Mouse (Mus musculus) hindlimb bud, embryonic 11.5 days (tissue): ENCODE results near the gene Lpcat3.
A peak's percentile ranks its signal among the peaks of the same experiment; 100 is the strongest.

Experiments used
- DNase-seq: peaks from one replicate; pipeline ENCODE4 v3.0.0-alpha.2; 2012; ENCODE audit warnings: low read depth, low spot score; ENCODE audit errors: extremely low spot score

Gene Lpcat3

DNA sequence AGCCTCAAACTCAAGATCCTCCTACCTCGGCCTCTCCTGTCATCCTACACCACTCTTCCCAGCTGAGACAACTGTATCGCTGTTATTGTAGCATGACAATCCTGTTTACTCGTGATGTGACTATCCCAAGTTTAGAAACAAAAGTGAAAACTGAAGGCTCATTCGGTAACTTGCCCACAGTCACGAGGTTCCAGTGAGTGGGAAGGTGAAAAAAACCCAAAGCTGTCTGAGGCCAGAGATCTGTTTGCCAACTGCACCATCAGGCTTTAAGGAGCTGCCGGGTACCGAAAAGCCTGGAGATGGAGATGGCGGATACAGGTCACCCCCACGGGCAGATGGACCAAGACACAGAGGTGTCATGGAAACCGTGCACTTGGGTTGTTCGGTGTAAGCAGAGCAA, 74.2 kb downstream of the Lpcat3 start:
- DNase-seq, result no peak

DNA sequence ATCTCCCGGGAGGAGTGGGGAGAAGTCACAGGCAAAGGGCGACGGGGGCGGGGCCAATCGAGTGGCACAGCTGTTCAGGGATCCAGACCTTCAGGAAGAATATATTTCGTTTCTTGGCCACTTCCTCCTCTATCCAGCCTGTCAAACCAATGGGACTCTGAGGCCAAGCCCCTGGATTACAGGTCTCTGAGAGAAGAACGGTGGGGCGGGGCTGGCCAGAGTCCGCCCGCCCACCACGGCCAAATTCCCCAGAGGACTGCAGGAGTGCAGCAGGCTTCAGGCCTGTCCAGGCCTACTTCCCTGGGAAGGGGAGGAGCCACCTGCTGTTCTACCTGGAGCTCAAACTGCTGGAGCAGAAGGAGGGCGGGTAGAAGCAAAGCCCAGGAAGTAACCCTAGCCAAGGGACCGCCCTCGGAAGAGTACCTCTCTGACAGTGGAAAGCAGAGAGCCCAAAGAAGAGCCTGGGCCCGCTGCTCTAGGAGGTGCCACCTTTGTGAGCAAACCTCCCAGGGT, 75.7 kb downstream of the Lpcat3 start, which contains the start of gene Ptpn6:
Gene Ptpn6 (minus strand): TSS at position 204 of the 513 bp plus-strand sequence.
- no peak for DNase-seq

DNA sequence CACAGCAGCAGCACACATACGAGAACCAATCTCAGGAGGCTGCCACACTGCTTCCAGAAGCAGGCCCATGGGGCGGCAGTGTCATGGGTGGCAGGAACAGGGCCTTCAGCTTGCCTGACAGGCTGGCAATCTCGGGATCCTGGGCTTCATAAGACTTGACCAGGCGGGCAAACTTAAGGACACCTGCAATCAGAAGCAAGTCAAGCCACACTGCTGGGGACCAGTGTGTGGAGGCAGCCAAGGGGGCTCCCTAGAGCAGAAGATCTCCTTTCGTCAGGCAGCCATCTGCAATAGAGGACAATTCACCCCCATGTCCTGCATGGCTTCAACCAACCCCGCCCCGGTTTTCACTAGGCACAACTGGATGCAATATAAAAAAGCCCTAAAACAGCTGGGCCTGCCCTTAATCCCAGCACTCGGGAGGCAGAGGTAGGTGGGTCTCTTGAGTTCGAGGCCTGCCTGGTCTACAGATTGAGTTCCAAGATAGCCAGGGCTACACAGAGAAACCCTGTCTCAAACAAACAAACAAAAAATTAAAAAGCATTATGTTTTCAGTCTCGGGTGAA, 76.5 kb downstream of the Lpcat3 start:
- DNase-seq, result no peak

DNA sequence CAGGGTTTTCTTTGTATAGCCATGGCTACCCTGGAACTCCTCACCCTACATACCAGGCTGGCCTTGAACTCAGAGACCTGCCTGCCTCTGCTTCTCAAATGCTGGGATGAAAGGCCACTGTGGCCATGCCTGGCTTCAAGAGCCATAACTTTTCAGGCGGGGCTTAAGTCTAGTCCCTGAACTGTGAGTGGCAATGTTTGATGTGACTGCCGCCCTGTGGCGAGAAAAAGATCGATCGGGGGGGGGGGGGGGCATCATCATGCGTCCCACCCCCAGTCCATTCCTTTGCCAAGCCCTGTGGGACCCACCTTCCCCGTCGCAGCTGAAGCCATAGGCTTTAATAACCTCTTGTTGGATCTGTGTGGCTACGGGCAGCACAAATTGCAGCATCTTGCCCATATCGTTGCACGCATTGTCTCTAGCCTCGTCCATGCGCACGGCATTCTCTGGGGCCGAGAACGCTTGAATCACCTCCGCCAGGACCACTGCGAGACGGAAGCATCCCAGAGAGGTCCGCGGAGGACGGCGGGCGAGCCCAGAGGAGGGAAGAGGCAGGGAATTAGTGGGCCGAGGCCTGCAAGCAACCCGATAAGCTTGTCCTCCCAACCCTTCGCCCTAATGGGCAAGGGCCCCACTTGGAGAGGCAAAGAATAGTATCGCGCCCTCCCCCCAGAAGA, 77.5 kb downstream of the Lpcat3 start:
- DNase-seq, result no peak

DNA sequence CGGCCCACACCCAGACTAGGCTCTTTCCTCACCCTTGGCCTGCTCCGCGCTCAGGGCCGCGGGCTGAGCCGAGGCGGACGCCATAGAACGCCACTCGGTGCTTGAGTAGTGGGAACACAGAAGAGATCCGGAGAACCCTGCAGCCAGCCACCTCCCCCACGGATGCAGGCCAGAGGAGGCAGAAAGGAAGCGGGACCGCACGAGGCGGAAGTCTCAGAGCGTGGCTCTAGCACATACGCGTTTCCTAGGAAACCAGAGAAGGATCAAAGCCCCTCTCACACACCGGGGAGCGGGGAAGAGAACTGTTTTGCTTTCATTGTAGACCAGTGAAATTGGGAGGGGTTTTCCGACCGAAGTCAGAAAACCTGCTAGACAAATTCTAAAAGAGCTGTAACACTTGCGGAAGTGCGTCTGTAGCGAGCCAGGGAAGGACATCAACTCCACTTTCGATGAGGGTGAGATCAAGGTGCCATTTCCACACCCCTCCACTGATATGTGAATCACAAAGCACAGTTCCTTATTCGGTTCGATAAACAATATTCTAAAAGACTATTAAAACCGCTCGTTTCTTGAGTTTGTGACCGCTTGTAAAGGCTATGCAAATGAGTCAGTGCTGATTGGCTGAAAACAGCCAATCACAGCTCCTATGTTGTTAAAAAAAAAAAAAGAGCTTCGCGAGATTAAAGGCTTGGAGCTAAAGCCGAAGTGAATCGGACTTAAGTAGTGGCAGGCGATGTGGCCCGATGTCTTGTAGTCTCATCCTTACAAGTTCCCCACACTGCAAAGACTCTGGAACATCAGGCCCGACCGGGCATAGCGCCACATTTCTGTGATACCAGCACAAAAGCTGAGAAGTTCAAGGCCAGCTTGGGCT, 78.3 kb downstream of the Lpcat3 start, which contains the start of gene Grcc10:
Gene Grcc10 (minus strand): TSS at position 487 of the 874 bp plus-strand sequence.
- peak; percentile 96 for DNase-seq

DNA sequence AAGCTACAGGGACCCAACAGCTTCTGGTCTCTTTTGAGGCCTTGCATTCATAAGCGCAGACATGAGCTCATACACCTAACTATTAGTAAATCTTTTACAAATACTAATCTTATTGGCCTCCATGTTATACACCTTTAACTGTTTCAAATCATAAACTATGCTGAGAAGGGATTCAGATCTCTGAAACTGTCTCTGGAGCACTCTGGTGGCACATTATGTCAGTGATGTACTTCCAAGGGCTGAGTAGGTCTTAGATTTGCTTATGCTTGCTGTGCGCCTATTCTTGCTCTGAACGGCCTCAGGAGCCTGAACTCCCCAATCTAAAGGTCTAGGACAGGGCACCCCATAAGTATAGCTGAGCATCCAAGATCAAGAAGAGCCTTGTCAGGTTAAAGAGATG, 79.0 kb downstream of the Lpcat3 start:
- DNase-seq, result no peak

DNA sequence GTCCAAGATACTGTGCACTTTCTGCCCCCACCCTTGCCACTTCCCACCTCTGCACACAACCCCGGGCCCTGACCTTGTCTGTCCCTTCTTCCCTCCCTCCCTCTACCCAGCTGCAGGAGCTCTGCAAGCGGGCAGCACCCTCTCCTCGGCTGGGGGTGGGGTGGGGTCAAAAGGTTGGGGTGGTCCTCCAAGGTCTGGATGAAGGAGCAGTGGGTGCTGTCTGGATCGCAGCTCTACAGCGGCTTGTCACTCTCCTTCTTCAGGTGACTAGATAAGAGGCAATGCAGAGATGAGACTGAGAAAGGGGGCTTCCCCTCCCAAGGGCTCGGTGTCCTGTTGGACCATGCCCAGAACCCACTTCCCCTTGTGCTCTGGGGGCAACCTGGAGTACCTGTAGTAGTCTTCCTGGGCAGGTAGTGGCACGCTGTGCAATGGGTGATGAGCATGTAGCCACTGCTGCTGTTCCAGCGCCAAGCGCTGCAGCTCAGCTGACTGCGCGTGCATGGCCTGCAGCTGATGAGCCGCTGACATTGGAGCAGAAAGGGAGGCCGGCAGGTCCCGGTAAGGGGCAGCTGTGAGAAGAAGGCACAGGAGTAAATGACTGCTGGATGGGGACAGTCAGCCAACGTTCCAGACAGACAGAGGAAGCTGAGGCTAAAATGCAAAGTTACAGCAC, 80.2 kb downstream of the Lpcat3 start:
- DNase-seq, result no peak

DNA sequence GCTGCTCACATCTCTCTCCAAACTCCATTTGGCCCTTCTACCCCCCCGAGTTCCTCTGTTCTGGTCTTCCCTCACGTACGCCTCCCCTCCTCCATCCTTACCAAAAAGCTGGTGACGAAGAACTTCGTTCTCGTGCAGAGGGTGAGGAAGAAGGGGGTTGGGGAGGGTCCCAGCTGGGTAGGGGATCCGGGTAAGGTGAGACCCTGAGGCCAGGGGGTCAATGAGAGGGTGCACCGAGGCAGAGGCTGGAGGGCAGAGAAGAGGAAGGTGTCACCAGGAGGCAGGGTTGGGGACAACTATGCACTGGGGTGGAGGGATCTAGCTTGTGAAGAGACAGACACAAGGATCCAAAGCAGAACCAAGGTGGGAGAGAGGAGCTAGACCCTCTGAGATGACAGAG, 80.8 kb downstream of the Lpcat3 start:
- DNase-seq, result no peak

DNA sequence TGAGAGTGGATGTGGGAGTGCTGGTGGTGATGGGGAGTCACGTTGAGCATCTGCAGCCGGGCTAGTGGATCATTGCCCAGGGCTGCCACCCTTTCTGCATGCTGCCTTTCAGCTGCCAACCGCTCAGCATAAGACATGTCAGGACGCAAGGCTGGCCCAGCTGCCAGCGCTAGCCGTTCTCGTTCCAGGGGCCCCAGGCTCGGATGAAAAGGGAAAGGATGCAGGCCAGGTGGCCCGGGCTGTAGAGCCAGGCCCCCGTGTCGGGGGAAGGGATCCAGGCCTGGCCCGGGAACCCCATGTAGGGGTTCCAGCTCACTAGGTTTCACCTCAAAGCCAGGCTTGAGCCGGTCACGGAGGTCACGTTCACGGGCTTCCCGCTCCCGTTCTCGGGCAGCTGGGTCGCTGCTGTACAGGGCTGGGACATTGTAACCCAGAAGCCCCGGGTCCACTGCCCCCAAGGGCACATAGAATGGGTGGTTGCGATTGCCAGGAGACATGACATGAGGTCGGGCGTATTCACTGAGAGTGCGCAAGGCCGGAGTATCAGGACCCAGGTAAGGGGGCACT, 82.0 kb downstream of the Lpcat3 start:
- DNase-seq, result no peak

DNA sequence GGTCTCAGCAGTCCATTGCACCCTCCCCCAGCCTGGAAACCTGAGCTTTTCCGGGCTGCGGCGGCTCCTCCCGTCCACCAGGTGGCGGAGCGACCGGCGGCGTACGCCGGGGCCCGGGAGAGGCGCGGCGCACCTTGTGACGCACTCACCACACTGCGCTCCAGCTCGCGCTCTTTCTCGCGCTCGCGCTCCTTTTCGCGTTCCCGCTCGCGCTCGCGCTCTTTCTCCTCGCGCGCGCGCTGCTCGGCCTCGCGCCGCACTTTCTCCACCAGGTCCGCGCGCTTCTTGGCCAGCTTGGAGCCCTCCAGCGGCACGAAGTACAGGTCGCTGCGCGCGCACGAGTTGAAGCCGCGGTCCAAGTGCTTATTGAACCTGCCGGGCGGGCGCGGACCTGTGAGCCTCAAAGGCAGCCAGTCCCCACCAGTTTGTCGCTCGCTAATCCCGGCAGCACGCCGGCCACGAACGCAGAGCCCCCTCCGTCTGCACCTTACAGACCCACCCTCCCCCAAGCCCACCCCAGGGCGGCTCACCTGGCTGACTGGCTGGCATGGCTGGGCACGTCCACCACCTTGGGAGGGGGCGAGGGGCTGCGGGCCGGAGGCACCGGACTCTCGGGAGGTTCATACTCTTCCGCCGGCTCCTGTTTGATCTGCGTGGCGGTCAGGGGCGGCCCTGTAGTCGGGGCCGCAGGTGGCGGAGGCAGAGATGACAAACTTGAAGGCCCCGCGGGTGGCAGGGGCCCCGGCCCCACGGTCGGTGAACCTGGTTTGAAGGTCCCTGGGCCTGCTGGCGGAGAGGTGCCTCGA, 82.9 kb downstream of the Lpcat3 start:
- DNase-seq, result peak; percentile 86

DNA sequence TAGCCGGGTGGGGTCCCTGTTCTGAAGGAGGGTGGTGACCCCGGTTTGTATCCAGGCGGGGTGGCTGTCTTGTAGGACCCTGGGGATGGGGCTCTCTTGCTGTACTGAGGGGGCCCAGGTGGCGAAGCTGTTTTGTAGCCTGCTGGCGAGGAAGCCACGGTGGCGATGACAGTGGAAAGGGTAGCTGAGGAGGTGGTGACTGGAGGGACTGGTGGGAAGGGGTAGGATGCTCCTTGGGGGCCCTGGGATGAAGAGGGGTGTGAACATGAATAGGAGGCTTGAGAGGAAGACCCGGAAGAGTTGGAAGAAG, 83.4 kb downstream of the Lpcat3 start:
- no peak for DNase-seq

DNA sequence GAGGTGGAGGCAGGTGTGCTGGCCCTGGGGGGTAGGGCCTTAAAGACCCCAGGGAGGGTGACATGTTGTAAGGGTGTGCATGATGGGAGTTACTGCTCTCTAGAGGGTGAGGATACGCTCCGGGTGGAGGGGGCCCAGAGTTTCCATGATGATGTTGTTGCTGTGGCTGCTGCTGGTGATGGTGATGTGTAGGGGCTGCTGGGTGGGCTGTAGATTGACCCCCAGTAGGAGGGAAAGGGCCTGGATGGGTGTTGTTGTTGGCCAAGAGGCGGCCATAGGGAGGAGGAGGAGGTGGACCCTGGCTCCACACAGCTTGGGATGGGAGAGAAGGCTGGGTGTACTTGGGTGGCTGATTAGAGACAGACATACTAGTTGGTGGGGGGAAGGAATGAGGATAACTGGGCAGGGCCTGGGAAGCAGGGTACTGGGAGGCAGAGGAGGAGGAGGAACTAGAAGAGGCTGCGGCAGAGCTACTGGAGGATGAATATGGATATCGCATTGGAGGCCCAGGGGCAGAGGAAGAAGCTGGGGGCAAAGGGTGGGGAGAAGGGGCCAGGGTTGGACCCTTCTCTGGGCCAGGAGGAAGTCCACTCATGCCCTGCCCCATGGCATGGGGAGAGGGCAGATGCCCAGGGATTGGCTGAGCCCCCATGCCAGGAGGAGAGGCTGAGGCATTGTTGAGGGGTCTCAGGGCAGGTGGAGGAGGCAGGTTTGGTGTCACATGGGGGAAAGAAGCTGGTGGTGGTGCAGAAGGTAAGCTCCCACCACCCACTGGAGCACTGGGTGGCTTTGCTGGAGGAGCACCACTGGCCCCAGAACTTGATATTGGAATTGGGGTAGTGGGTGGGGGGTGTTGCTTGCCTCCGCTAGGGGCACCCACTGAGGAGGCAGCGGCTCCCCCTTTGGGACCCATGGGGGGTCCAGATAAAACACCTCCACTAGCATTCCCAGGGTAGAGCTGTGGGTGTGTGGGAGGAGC, 84.1 kb downstream of the Lpcat3 start:
- DNase-seq, result no peak

DNA sequence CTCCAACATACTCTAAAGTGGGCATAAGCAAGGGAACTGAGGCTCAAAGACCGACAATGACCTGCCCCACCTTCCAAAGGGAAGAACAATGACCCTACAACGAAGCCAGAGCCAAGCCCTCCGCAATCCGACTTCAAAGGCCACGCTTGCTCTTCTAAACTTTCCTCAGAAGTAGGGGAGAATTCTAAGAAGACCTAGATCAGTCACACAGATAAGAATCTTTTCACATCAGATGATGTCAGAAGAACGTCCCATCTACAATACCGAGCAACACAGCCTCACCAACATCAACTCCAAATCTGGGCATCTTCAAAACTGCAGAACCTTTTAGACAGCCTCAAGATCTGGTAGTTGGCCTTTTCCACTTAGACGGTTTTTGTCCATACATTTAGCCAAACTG, 87.6 kb downstream of the Lpcat3 start:
- DNase-seq, result no peak

DNA sequence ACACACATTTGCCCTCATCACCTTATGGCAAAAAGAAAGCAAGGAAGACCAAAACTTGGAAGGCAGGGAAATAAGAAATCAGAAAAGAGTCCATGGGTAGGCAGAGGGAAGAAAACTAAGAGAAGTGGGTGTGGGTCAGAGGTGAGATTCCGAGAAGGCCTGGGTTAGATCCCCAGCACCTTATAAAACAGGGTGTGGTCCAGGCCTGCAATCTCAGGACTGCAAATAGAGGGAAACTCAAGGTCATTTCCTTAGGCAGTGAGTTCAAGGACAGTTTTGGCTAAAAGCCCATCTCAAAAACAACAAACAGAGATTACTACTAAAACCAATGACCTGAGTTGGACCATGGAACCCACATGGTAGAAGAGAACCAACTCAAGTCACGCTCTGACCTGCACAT, 91.0 kb downstream of the Lpcat3 start:
- DNase-seq, result no peak
